Mouse (Mus musculus): ENCODE measurements around the gene Sowahd. TPM values are rescaled to one million over a fixed set of nuclear protein-coding genes. Genes with fewer than 3 reads are reported as not detected.

Sowahd gene
- polyA plus RNA-seq, 1 experiment from 2014 or later, result 0.21 TPM

DNA sequence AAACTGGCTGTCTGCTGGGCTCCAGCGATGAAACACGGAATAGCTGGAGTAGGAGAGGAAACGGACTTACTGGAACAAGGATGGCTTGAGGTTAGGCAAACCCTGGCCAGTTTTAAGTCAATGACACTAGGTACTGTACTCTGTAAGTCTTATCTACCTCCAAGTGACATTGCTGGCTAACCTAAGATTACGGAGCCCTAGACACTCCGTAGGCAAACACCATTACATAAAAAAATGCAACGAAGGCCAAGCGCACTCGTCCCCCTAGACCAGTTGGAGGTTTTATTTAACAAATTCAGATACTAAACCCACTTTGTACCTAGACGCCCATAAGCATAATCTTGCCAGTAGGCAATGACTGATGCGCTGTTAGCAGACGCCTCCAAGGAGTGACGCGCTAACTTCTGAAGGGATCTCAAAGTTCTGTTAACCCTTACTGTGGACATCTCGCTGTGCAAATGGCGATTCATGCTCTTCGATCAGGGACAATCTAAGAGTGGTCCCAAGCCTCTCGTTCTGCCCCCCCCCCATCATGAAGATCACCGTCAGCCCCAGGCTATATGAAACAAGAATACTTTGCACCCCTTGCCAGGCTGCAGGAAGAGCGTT lies 35.8 kb downstream of the Sowahd start:
- peak overlapping the region; percentile 75 for H3K9ac ChIP-seq (ENCODE audit: low read depth, low read length)
- peaks cover 7% of the 10 kb centered on the region for H3K36me3 ChIP-seq (ENCODE audit: control insufficient read depth, insufficient read depth, low read length)
- H3K27ac ChIP-seq (ENCODE audit: low read depth, low read length), result peak overlapping the region; percentile 87
- H3K27me3 ChIP-seq (replicated peaks; ENCODE audit: control insufficient read depth, insufficient read depth, low read length), result no peaks in the 10 kb centered on the region
- peak; percentile 4; the same call in 1 of the 2 replicates for ATAC-seq (replicated peaks; ENCODE audit: low FRiP score)
- H3K9me3 ChIP-seq (ENCODE audit: control insufficient read depth, low read length), result no peaks in the 10 kb centered on the region
- peak overlapping the region; percentile 73 for H3K4me2 ChIP-seq
- H3K4me3 ChIP-seq (ENCODE audit: low read depth, low read length), result peak overlapping the region; percentile 60
- 0 out of 2 replicates have a peak, but pooled peaks cover 2% of the 10 kb centered on the region for H3K4me1 ChIP-seq (replicated peaks; ENCODE audit: control insufficient read depth, insufficient read depth, low read length)
- no peak for DNase-seq (ENCODE audit: low spot score)
- WGBS, result 9% methylated on average over 19 of the region's 19 CpGs

- Histone ChIP-seq H3K27ac (ENCODE audit: low read depth, low read length) (peak within 1 kb of the TSS; percentile 87), H3K9me3 (ENCODE audit: control insufficient read depth, low read length) (no peaks in the 10 kb centered on the region), H3K9ac (ENCODE audit: low read depth, low read length) (peak within 1 kb of the TSS; percentile 75), H3K27me3 (replicated peaks; ENCODE audit: control insufficient read depth, insufficient read depth, low read length) (no peaks in the 10 kb centered on the region), H3K4me2 (peak within 1 kb of the TSS; percentile 73), H3K36me3 (ENCODE audit: control insufficient read depth, insufficient read depth, low read length) (peaks cover 7% of the 10 kb centered on the region), H3K4me3 (ENCODE audit: low read depth, low read length) (peak within 1 kb of the TSS; percentile 60), H3K4me1 (replicated peaks; ENCODE audit: control insufficient read depth, insufficient read depth, low read length) (0 out of 2 replicates have a peak, but pooled peaks cover 2% of the 10 kb centered on the region)
- 12% methylated on average over 38 of the region's 38 CpGs for WGBS
- peak; percentile 92 for ATAC-seq (replicated peaks; ENCODE audit: low FRiP score)
- peak; percentile 80 for DNase-seq (ENCODE audit: low spot score)
Observed at GRCm38 (mm10) chrX:37084927-37085660, 36.4 kb downstream of the Sowahd start, which contains the start of gene Rpl39. TSS of gene Rpl39 (minus strand) at chrX:37085402.

DNA sequence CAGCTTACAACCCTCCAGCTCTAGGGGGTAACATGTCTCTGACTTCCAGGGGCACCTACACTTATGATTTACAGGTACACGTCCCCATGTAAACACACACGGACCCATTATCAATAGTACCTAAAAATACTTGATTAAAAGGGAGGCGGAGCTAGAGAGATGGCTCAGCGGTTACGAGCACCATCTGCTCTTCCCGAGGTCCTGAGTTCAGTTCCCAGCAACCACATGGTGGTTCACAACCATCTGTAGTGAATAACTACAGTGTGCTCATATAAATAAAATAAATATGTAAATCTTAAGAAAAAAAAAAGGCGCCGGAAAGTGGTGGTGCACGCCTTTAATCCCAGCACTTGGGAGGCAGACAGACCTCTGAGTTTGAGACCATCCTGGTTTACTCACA lies 37.0 kb downstream of the Sowahd start:
- 25% methylated on average over 9 of the region's 9 CpGs for WGBS
- ATAC-seq (replicated peaks; ENCODE audit: low FRiP score), result peak; percentile 61
- peak overlapping the region; percentile 56; the same call in 1 of the 2 replicates for H3K9ac ChIP-seq (ENCODE audit: low read depth, low read length)

DNA sequence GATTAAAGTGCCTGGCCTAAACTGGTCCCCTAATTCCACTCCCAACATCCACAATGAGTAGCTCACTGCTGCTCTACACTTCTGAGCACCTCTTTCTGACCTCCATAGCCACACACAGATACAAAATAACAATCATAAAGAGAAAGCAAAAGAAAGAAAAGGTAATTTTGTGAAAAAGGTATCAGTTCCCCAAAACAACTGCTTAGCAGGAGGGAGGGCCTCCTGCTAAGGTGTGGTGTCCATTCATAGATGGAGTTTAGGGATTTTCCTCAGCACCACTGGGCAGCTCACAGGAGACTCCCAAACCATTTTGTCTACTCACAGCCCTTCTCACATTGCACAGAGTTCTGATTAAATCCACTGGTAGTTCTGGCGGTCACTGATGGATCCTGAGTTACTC lies 40.1 kb downstream of the Sowahd start:
- ATAC-seq (replicated peaks; ENCODE audit: low FRiP score) (no peak), DNase-seq (ENCODE audit: low spot score) (no peak)
- Histone ChIP-seq H3K9me3 (ENCODE audit: control insufficient read depth, low read length) (no peaks in the 10 kb centered on the region), H3K4me3 (ENCODE audit: low read depth, low read length) (no peak overlapping the region), H3K4me1 (replicated peaks; ENCODE audit: control insufficient read depth, insufficient read depth, low read length) (no peaks in the 10 kb centered on the region), H3K4me2 (no peak overlapping the region), H3K36me3 (ENCODE audit: control insufficient read depth, insufficient read depth, low read length) (no peaks in the 10 kb centered on the region), H3K9ac (ENCODE audit: low read depth, low read length) (no peak overlapping the region), H3K27me3 (replicated peaks; ENCODE audit: control insufficient read depth, insufficient read depth, low read length) (no peaks in the 10 kb centered on the region), H3K27ac (ENCODE audit: low read depth, low read length) (no peak overlapping the region)
- WGBS, result 84% methylated on average over 1 of the region's 1 CpGs

More for the DNA sequence above, 37.0 kb downstream of the Sowahd start:
- peak overlapping the region; percentile 87 for H3K27ac ChIP-seq (ENCODE audit: low read depth, low read length)
- H3K27me3 ChIP-seq (replicated peaks; ENCODE audit: control insufficient read depth, insufficient read depth, low read length), result no peaks in the 10 kb centered on the region
- H3K4me1 ChIP-seq (replicated peaks; ENCODE audit: control insufficient read depth, insufficient read depth, low read length), result 0 out of 2 replicates have a peak, but pooled peaks cover 2% of the 10 kb centered on the region
- no peaks in the 10 kb centered on the region for H3K9me3 ChIP-seq (ENCODE audit: control insufficient read depth, low read length)
- H3K36me3 ChIP-seq (ENCODE audit: control insufficient read depth, insufficient read depth, low read length), result peaks cover 7% of the 10 kb centered on the region
- peak overlapping the region; percentile 52 for H3K4me2 ChIP-seq
- no peak for DNase-seq (ENCODE audit: low spot score)
- H3K4me3 ChIP-seq (ENCODE audit: low read depth, low read length), result peak overlapping the region; percentile 60

- Histone ChIP-seq H3K9ac (ENCODE audit: low read depth, low read length) (no peak overlapping the region), H3K4me1 (replicated peaks; ENCODE audit: control insufficient read depth, insufficient read depth, low read length) (no peaks in the 10 kb centered on the region), H3K36me3 (ENCODE audit: control insufficient read depth, insufficient read depth, low read length) (no peaks in the 10 kb centered on the region), H3K9me3 (ENCODE audit: control insufficient read depth, low read length) (no peaks in the 10 kb centered on the region), H3K4me2 (no peak overlapping the region), H3K4me3 (ENCODE audit: low read depth, low read length) (no peak overlapping the region), H3K27me3 (replicated peaks; ENCODE audit: control insufficient read depth, insufficient read depth, low read length) (no peaks in the 10 kb centered on the region), H3K27ac (ENCODE audit: low read depth, low read length) (no peak overlapping the region)
- ATAC-seq (replicated peaks; ENCODE audit: low FRiP score) (no peak), DNase-seq (ENCODE audit: low spot score) (no peak)
- 84% methylated on average over 3 of the region's 3 CpGs for WGBS
Observed at GRCm38 (mm10) chrX:37091457-37091856, 42.8 kb downstream of the Sowahd start.

DNA sequence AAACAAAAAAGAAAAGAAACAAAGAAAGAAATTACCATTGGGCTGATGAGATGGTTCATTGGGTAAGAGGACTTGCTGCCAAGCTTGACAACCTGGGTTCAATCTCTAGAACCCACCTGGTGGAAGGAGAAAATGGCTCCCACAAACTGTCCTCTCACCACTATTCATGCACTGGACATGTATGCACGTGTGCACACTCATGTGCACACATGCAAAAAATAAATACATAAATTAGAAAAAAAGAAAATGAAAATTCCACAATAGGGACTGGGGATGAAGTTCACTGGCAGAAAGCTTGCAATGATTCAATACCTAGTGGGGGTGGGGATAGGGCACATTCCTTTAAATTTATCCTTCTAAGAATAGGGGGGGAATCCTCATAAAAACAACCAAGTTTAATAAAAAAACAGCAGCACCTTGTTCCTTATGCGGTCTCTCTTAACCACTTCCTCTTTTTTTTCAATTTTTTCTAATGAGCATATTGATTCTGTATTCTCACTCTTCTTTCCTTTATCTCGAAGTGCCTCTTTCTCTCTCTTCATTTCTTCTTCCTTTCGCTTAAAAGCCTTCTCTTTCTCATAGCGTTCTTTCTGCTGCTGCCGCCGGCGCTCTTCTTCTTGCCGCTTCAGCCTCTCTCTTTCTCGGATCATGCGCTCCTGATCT lies 46.6 kb downstream of the Sowahd start:
- H3K27ac ChIP-seq (ENCODE audit: low read depth, low read length), result no peak overlapping the region
- 83% methylated on average over 11 of the region's 11 CpGs for WGBS
- ATAC-seq (replicated peaks; ENCODE audit: low FRiP score) (no peak), DNase-seq (ENCODE audit: low spot score) (no peak)
- H3K9ac ChIP-seq (ENCODE audit: low read depth, low read length), result no peak overlapping the region
- no peaks in the 10 kb centered on the region for H3K9me3 ChIP-seq (ENCODE audit: control insufficient read depth, low read length)
- H3K36me3 ChIP-seq (ENCODE audit: control insufficient read depth, insufficient read depth, low read length), result 0 out of 2 replicates have a peak, but pooled peaks cover 2% of the 10 kb centered on the region
- H3K4me3 ChIP-seq (ENCODE audit: low read depth, low read length), result no peak overlapping the region
- H3K27me3 ChIP-seq (replicated peaks; ENCODE audit: control insufficient read depth, insufficient read depth, low read length), result no peaks in the 10 kb centered on the region
- no peaks in the 10 kb centered on the region for H3K4me1 ChIP-seq (replicated peaks; ENCODE audit: control insufficient read depth, insufficient read depth, low read length)
- H3K4me2 ChIP-seq, result no peak overlapping the region

DNA sequence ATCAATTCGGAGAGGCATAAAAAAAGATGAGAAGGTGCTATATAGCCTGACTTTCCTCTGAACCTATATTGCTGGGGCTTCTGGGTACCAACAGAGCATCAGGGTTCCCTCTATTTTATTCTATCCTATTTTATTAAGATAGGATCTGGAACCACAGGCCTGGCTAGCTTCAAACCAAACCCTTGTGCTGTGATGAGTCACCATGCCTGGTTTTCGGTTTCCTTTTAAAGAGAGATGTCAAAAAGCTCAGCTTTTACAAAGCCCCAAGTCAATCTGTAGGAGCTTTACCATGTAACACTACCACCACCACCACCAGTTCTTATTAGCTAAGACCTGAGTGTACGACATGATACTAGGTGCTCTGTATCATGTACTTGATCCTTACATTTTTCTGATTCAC lies 50.0 kb downstream of the Sowahd start:
- Histone ChIP-seq H3K4me2 (no peak overlapping the region), H3K9ac (ENCODE audit: low read depth, low read length) (no peak overlapping the region), H3K27me3 (replicated peaks; ENCODE audit: control insufficient read depth, insufficient read depth, low read length) (no peaks in the 10 kb centered on the region), H3K36me3 (ENCODE audit: control insufficient read depth, insufficient read depth, low read length) (0 out of 2 replicates have a peak, but pooled peaks cover 2% of the 10 kb centered on the region), H3K4me1 (replicated peaks; ENCODE audit: control insufficient read depth, insufficient read depth, low read length) (no peaks in the 10 kb centered on the region), H3K27ac (ENCODE audit: low read depth, low read length) (no peak overlapping the region), H3K4me3 (ENCODE audit: low read depth, low read length) (no peak overlapping the region), H3K9me3 (ENCODE audit: control insufficient read depth, low read length) (no peaks in the 10 kb centered on the region)
- ATAC-seq (replicated peaks; ENCODE audit: low FRiP score) (no peak), DNase-seq (ENCODE audit: low spot score) (no peak)
- WGBS, result 82% methylated on average over 3 of the region's 3 CpGs

All from liver, embryonic 11.5 days (tissue).